Mouse (Mus musculus) left cerebral cortex, adult 2 months (tissue): ENCODE data around the gene BC052040. TPM values are rescaled to one million over a fixed set of nuclear protein-coding genes. Genes with fewer than 3 reads are reported as not detected.

Experiments used
- DNase-seq, 2 experiments: peaks; one replicate each; pipeline ENCODE4 v3.0.0; 2021 to 2022; ENCODE audit warnings: low spot score in 2 of 2, mixed read lengths in 1 of 2; ENCODE audit errors: extremely low spot score in 1 of 2
- H3K27ac ChIP-seq: fragments of 200-600 bp; 2 replicates; pipeline ENCODE4 v1.8.1; 2022
- H3K4me3 ChIP-seq: fragments of 200-600 bp; 2 replicates; pipeline ENCODE4 v1.8.1; 2022
- CTCF ChIP-seq: fragments of 200-600 bp; IDR thresholded peaks from 2 replicates; pipeline ENCODE4 v1.8.1; 2022; ENCODE audit warnings: antibody characterized with exemption, mild to moderate bottlenecking, moderate library complexity
- intact Hi-C: fragments of 180-260 bp; cut with DNase I; formaldehyde crosslinking; loops from one replicate; pipeline ENCODE4 v1.15.1; 2025
- total RNA-seq, 2 experiments: library from RNA; stranded (reverse); gene quantifications; 2 replicates each; pipeline ENCODE4 v1.2.3; 2021

Gene BC052040
- total RNA-seq, 2 experiments from 2014 or later, result 6.1 to 8.1 TPM

GRCm38 (mm10) chr2:115579171-115579900, 2.2 kb upstream of the BC052040 start:
- H3K4me3 ChIP-seq, result no peak overlapping the region
- intact Hi-C loops, result no loop called here
- no peak overlapping the region for H3K27ac ChIP-seq
- DNase-seq, result no peak
- no peak for TF ChIP-seq CTCF

DNA sequence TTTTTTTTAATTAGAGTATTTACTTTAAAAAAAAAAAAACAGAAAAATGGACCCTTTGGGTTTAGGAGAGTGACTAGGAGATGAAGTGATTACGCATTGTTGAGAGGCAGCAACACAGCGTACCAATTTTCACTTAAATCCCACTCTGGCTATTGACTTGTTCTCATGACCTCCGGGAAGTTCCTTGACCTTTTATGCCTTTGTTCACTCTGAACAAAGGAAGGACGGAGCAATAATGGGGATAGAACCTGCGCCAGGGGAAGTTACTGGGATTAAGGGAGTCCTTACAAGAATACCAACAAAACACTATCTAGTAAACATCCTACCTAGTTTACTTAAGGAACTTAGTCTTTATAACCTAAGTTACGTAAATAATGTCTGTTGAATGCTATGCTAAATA, 1.5 kb upstream of the BC052040 start:
- TF ChIP-seq CTCF, result no peak
- no peak overlapping the region for H3K27ac ChIP-seq
- intact Hi-C loops, result no loop called here
- no peak overlapping the region for H3K4me3 ChIP-seq
- no peak for DNase-seq

GRCm38 (mm10) chr2:115581989-115582608, 583 bp downstream of the BC052040 start:
- no peak for TF ChIP-seq CTCF
- peak overlapping the region; percentile 86 for H3K27ac ChIP-seq
- H3K4me3 ChIP-seq, result peak overlapping the region; percentile 69
- DNase-seq, result no peak
- intact Hi-C loops, result no loop called here

GRCm38 (mm10) chr2:115583776-115584175, 2.3 kb downstream of the BC052040 start:
- no peak for TF ChIP-seq CTCF
- no peak overlapping the region for H3K4me3 ChIP-seq
- H3K27ac ChIP-seq, result no peak overlapping the region
- intact Hi-C loops, result no loop called here
- no peak for DNase-seq

- Histone ChIP-seq H3K4me3 (no peak overlapping the region), H3K27ac (no peak overlapping the region)
- TF ChIP-seq CTCF, result no peak
- intact Hi-C loops, result no loop called here
- DNase-seq, result no peak
Observed at GRCm38 (mm10) chr2:115590602-115591001, 9.1 kb downstream of the BC052040 start.

GRCm38 (mm10) chr2:115592651-115593119, 11.2 kb downstream of the BC052040 start:
- TF ChIP-seq CTCF, result no peak
- no peak overlapping the region for H3K4me3 ChIP-seq
- H3K27ac ChIP-seq, result no peak overlapping the region
- intact Hi-C loops, result no loop called here
- peak; percentile 51 to 52 for DNase-seq

DNA sequence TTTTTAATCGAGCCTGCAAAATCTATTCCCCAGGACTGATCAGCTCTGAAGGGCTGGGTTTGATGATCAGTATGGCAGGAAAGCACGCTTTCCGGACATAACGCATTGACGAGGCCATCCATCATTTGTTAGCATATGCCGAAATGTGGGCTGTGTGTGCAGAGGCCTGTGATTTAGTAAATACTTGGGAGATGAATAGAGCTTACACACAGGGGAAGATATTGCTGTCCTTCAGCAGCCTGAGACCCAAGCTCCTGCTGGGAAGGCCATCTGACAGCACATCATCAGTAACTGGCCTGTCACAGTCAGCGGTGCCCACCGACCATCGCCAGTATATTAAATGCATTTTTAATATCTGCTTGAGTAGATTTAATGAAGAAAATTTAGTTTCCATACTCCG, 15.5 kb downstream of the BC052040 start:
- intact Hi-C loops, result no loop called here
- no peak for DNase-seq
- Histone ChIP-seq H3K27ac (no peak overlapping the region), H3K4me3 (no peak overlapping the region)
- TF ChIP-seq CTCF, result no peak

GRCm38 (mm10) chr2:115598266-115598665, 16.8 kb downstream of the BC052040 start:
- Histone ChIP-seq H3K4me3 (no peak overlapping the region), H3K27ac (no peak overlapping the region)
- intact Hi-C loops, result no loop called here
- no peak for DNase-seq
- TF ChIP-seq CTCF, result no peak

- Histone ChIP-seq H3K27ac (no peak overlapping the region), H3K4me3 (no peak overlapping the region)
- TF ChIP-seq CTCF, result no peak
- intact Hi-C loops, result no loop called here
- DNase-seq, result no peak
Observed at GRCm38 (mm10) chr2:115600724-115601123, 19.2 kb downstream of the BC052040 start.

- no peak for DNase-seq
- no peak overlapping the region for H3K27ac ChIP-seq
- intact Hi-C loops, result no loop called here
- TF ChIP-seq CTCF, result no peak
- H3K4me3 ChIP-seq, result no peak overlapping the region
Observed at GRCm38 (mm10) chr2:115601280-115601679, 19.8 kb downstream of the BC052040 start.

GRCm38 (mm10) chr2:115602116-115602515, 20.6 kb downstream of the BC052040 start:
- no peak for TF ChIP-seq CTCF
- no peak overlapping the region for H3K27ac ChIP-seq
- intact Hi-C loops, result no loop called here
- H3K4me3 ChIP-seq, result no peak overlapping the region
- no peak for DNase-seq

DNA sequence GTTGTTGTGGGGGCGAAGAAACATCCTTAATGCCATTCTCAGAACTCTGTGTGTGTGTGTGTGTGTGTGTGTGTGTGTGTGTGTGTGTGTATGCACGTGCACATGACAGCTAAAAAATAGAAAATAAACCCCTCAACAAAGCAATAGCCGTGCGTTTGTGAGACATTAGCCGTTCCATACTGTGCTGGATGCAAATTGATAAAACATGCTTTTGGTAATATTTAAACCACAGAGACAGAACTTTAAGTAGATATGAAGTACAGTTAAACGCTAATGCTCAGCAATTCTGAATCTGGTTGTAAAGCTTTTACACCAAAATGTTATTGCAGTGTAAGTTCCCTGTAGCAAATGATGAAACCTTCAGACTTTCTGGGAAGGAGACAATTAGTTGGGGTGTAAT, 22.6 kb downstream of the BC052040 start:
- no peak for TF ChIP-seq CTCF
- no peak overlapping the region for H3K27ac ChIP-seq
- no peak overlapping the region for H3K4me3 ChIP-seq
- DNase-seq, result no peak
- intact Hi-C loops, result no loop called here
